Mouse (Mus musculus): ENCODE results near the gene Islr.

Gene Islr

DNA sequence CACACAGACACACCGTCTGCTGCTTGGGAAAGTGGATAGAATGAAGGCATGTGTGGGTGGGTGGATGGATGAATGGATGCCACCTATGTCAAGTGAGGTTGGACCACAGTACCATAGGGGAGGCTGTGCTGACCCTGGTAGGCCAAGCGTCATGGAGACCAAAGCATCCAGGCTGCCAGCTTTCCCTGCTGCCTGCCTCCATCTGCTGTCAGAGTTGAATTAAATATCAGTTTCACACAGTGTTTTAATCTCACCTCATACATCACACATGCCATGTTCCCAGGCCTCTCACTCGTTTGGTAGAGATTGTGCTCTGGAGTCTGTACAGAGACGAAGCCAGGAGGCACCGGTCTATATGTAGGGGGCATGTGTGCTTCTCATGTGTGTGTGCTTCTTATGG is 93.3 kb downstream of the Islr start:
- no peak for DNase-seq

DNA sequence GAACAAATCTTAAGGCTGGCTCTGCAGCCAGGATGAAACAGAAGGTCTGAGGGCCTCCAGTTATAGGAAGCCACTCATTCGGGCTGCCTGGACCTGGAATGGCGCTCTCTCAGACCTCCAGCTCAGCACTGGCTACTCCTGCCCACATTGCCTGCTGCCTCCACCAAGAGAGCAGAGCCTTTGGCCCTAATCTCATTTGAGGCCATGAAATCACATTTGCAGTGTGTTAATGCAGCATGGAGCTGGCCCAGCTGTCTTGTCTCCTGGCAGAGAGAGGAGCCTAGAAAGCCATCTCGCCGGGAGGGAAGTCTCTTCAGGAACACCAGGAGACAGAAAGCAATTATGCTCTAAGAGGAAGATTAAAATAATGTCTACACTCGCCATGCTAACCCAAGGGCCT is 96.6 kb downstream of the Islr start:
- DNase-seq, result no peak
